Mouse (Mus musculus) lung, adult 2 months (tissue): Measurements from ENCODE around the gene Wnk2. TPM values are rescaled to one million over a fixed set of nuclear protein-coding genes. Genes with fewer than 3 reads are reported as not detected.
A peak's percentile ranks its signal among the peaks of the same experiment; 100 is the strongest.

Source experiments
- DNase-seq: peaks from one replicate; pipeline ENCODE4 v3.0.0; 2022
- H3K4me1 ChIP-seq: fragments of 200-500 bp; 2 replicates; pipeline ENCODE4 v1.6.1; 2011; ENCODE audit warnings: low read length; ENCODE audit not compliant: control insufficient read depth, insufficient read depth
- H3K4me3 ChIP-seq: fragments of 200-500 bp; replicated peaks from 2 replicates; pipeline ENCODE3; 2011; ENCODE audit warnings: low read depth, mild to moderate bottlenecking, control low read depth, low read length; ENCODE audit errors: extremely low read depth
- CTCF ChIP-seq: fragments of 200-500 bp; IDR thresholded peaks from 2 replicates; pipeline ENCODE4 v1.5.1; 2011; ENCODE audit warnings: mild to moderate bottlenecking, low read length, control low read depth; ENCODE audit not compliant: insufficient read depth
- POLR2A ChIP-seq: fragments of 200-500 bp; IDR thresholded peaks from 2 replicates; pipeline ENCODE4 v1.6.1; 2011; ENCODE audit warnings: low read depth, mild to moderate bottlenecking, control low read depth, low read length, borderline replicate concordance; ENCODE audit errors: extremely low read depth
- WGBS: fragments of 180-500 bp; shearing (Covaris S2); methylation state at CpG from one replicate; pipeline ENCODE4 v1.1.7; 2018; 5-methylcytosine and 5-hydroxymethylcytosine counted together
- polyA plus RNA-seq: library from polyadenylated mRNA; depleted of rRNA; stranded (reverse); fragments of >200 nt; gene quantifications from 2 replicates; pipeline ENCODE4 v1.2.3, GENCODE M21; 2012

The Wnk2 gene
- polyA plus RNA-seq, 1 experiment = 4.2 TPM

DNA sequence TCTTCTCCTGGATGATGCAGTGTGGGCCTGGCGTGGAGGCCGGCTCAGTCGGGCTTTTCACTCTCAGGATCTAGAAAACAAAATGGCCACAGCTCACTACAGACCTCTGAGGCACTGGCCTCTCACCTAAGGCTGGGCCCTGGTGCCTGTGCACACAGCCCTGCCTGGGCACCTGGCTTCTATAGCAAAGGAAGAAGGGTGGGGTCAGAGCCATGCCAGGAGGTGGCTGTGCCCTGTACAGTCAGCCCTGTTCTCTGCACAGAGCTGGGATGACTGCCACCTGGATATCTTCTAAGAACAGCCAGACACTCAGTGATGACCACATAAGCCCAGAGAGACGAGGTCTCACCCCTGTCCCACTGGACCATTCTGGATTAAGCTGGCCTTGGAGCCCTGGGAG, 111.4 kb downstream of the Wnk2 start:
- no peak for DNase-seq
- Histone ChIP-seq H3K4me1 (peaks cover 3% of the 10 kb centered on the region; the same call in 1 of the 2 replicates), H3K4me3 (no peak overlapping the region)
- 86% methylated on average over 4 of the region's 4 CpGs for WGBS
- TF ChIP-seq CTCF (no peak), POLR2A (no peak)

DNA sequence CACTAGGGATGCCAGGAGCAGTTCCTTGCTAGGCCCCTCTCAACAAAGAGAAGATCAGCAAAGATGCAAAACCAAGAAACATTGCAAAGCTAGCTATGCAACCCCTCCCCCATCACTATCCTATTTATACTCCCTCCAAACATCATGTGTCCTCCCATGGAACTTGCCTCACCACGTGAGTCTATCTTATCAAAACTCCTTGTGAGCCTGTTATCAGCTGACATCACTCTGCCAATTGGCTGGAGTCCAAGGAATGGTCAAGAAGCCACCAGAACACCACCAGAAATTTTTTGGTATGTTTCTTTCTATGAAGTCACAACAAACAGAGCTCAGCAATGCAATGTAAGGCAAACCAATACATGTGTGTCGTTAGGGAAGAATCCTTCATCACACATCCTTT, 116.8 kb downstream of the Wnk2 start:
- no peak for DNase-seq
- WGBS = 66% methylated on average over 2 of the region's 2 CpGs
- TF ChIP-seq CTCF (no peak), POLR2A (no peak)
- Histone ChIP-seq H3K4me3 (no peak overlapping the region), H3K4me1 (no peaks in the 10 kb centered on the region)

DNA sequence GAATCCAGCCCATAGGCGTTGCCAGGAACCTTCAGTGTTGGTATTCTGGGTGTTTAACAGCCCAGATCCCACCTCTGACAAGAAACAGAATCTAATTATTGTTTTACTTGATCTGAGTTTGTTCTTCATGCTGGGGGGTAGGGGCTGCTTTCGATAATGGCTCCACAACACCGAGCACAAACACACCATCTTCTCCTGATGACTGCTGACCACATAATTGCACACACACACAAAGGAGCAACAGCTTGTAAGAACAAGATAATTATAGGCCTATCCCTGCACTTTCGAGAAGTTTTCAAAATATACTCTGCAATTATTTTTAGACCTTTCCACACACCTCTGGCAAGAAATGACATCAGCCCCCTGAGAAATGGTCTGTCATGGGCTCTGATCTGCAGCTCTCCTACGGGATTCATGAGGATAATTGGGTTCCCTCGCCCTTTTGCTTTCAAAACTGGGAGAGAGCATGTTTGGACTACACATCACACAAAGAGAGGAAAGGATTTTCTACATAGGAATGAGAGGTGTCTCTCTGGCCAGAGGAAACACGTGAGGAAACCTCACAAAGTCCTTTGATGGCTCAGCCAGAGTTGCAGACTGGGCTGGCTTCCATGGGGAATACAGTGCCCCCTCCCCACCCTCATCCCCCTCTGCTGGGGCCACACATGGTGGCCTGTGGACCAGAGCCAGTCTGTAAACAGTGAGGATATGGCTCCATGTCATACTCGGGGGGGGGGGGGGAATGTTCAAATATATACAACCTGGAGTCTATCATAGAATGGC, 118.9 kb downstream of the Wnk2 start:
- H3K4me3 ChIP-seq = no peak overlapping the region
- no peak for DNase-seq
- TF ChIP-seq POLR2A (no peak), CTCF (no peak)
- whole genome bisulfite sequencing = 60% methylated on average over 8 of the region's 8 CpGs
- no peaks in the 10 kb centered on the region for H3K4me1 ChIP-seq

DNA sequence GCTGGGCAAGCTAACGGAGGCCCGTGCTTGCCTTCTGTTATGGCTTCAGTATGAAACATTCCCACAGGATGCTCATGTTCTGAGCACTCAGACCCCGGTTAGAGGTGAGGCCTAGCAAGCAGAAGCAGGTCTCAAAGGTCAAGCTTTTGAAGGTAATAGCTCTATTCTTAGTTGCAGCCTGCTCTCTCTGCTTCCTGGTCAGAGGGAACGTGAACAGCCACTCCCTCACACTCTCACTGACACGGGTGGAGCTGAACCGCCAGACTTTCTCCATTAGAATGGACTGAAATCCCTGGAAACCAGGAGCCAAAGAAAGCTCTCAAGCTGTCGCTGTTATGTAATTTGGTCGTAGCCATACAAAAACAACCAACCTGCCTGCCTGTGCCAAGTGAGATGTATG, 120.8 kb downstream of the Wnk2 start:
- no peak for TF ChIP-seq POLR2A
- no peak for TF ChIP-seq CTCF
- Histone ChIP-seq H3K4me1 (no peaks in the 10 kb centered on the region), H3K4me3 (no peak overlapping the region)
- 73% methylated on average over 8 of the region's 8 CpGs for WGBS
- DNase-seq = no peak

DNA sequence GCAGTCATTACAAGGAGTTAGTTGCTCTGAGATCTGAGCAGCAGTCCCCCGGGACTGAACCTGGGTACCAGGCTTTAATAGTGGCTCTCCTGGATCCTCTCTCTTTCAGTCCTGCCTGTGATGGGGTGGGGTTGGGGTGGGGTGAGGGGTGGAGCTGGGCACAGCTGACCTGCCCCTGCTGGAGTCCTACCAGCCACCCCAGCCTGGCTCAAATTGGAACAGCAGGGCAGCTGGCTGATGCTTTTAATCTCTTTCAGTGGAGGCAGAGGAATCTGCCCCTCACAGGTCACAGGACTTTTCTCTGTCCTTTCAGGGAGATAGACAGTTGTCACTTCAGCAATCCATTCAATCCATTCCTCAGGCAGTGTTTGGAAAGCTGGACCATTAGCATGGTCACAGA, 122.3 kb downstream of the Wnk2 start:
- WGBS = 33% methylated on average over 1 of the region's 1 CpGs
- Histone ChIP-seq H3K4me1 (no peaks in the 10 kb centered on the region), H3K4me3 (no peak overlapping the region)
- no peak for TF ChIP-seq POLR2A
- DNase-seq = no peak

DNA sequence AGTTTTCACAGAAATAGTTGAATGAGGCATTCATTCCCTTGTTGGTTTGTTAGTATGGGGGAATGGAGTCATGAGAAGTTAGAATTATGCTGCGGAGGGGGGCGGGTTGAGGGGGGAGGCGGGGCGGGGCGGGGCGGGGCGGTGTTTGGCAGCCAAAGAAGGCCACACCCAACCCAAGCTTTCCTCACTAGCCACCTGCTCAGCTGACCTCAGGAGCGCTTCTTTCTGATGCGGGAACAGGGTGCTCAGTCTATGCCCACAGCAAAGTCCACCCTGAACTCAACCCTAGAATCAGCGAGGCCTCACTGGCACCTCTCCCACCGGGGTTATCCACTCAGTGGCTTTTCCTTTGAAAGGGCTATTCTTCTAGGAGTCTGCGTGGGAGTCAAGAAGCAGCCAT, 123.1 kb downstream of the Wnk2 start:
- TF ChIP-seq POLR2A (no peak), CTCF (no peak)
- DNase-seq = no peak
- WGBS = 12% methylated on average over 12 of the region's 12 CpGs
- Histone ChIP-seq H3K4me3 (no peak overlapping the region), H3K4me1 (no peaks in the 10 kb centered on the region)

DNA sequence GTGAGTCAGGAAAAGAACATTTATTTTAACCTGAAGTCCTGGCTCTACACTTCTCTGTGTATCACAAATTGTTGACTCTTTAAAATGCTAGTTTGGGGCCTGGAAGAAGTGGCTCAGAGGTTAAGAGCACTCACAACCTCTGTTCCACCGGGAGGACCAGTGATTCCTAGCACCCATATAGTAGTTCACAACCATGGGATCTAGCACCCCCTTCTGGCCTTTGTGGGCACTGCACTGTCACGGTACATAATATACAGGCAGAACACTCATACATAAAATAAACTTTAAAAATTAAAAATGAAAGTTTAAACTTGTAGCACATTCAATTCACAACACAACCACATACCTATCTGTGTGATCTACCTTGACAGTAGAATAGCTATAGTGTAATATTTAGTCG, 126.1 kb downstream of the Wnk2 start:
- Histone ChIP-seq H3K4me3 (no peak overlapping the region), H3K4me1 (no peaks in the 10 kb centered on the region)
- 63% methylated on average over 3 of the region's 3 CpGs for WGBS
- TF ChIP-seq POLR2A = no peak
- TF ChIP-seq CTCF = peak; percentile 48
- no peak for DNase-seq

DNA sequence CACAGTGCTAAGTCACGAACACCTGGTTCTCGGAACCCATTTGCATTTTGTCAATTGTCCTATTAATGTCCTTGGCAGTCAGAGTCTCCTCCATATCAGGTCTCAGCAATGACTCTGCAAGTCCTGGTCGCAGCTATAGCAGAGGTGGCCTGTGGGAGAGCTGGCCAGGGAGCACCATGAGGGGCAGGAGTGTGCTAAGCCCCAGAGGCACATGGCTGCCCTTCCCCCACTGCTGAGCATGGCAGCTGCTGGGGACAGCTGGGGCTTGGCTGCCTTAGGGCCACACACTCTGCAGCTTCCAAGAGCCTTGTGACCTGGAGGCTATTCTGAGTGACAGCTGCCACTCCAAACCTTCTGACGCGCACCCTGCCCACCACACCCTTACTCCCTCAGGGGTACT, 127.7 kb downstream of the Wnk2 start:
- Histone ChIP-seq H3K4me1 (peaks cover 5% of the 10 kb centered on the region; the same call in 1 of the 2 replicates), H3K4me3 (no peak overlapping the region)
- no peak for DNase-seq
- TF ChIP-seq CTCF (no peak), POLR2A (no peak)
- 68% methylated on average over 5 of the region's 5 CpGs for WGBS

DNA sequence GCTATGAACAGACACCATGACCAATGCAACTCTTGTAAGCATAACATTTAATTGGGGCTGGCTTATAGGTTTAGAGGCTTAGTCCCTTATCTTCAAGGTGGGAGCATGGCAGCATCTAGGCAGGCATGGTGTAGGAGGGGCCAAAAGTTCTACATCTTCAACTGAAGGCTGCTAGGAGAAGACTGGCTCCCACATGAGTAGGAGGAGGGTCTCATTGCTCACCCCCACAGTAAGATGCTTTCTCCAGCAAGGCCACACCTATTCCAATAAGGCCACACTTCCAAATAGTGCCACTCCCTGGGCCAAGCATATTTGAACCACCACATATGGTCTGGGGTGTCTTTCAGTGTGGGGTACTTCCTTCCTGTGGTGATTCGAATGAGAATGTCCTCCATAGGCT, 130.4 kb downstream of the Wnk2 start:
- DNase-seq = no peak
- WGBS = 97% methylated on average over 1 of the region's 1 CpGs

DNA sequence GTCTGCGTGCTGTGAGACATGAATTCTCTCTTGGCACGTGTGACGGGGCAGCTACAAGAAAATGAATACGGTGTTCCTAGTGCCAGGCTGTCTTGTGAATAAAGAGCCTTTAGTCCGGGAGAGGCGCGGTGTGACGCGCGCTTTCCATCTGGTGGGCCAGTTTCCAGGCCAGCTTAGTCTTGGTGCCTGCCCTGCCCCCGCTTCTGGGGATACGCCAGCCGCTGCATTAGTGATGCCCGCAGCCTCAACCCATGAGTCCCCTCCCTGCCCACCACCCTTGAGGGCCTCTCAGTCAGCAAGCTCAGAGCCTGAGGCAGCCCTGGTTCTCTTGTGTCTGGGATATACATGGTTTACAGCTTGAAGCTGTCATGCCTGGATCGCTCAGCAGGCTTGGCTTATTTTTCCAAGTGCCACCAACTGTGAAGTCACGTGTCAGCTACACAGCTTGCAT, 131.5 kb downstream of the Wnk2 start:
- WGBS = 9% methylated on average over 16 of the region's 16 CpGs
- peak; percentile 22 for DNase-seq
- Histone ChIP-seq H3K4me1 (peaks cover 5% of the 10 kb centered on the region; the same call in 1 of the 2 replicates), H3K4me3 (no peak overlapping the region)
- TF ChIP-seq POLR2A (no peak), CTCF (no peak)

More for the DNA sequence above, 130.4 kb downstream of the Wnk2 start:
- TF ChIP-seq CTCF = no peak
- no peak for TF ChIP-seq POLR2A
- Histone ChIP-seq H3K4me1 (peaks cover 5% of the 10 kb centered on the region; the same call in 1 of the 2 replicates), H3K4me3 (no peak overlapping the region)
